Mouse (Mus musculus) MN1 (cell line): Measurements from ENCODE around the gene Snai1.

ENCODE experiments used
- DNase-seq: peaks from one replicate; pipeline ENCODE4 v3.0.0-alpha.2; 2016; ENCODE audit warnings: low spot score

The Snai1 gene

GRCm38 (mm10) chr2:167519606-167520252 is 18.3 kb upstream of the Snai1 start:
- no peak for DNase-seq

- peak; percentile 44 for DNase-seq
Measured at GRCm38 (mm10) chr2:167528278-167528677, 9.7 kb upstream of the Snai1 start.

- no peak for DNase-seq
Measured at GRCm38 (mm10) chr2:167529935-167530513, 8.0 kb upstream of the Snai1 start.

GRCm38 (mm10) chr2:167530536-167530935 is 7.5 kb upstream of the Snai1 start:
- no peak for DNase-seq

- DNase-seq = peak; percentile 60
Measured at GRCm38 (mm10) chr2:167532131-167532530, 5.9 kb upstream of the Snai1 start.

- no peak for DNase-seq
Measured at GRCm38 (mm10) chr2:167533880-167534279, 4.1 kb upstream of the Snai1 start.

- DNase-seq = no peak
Measured at GRCm38 (mm10) chr2:167536320-167536945, 1.6 kb upstream of the Snai1 start.

GRCm38 (mm10) chr2:167538671-167539306 is 794 bp downstream of the Snai1 start:
- no peak for DNase-seq

GRCm38 (mm10) chr2:167539536-167540476 is 1.8 kb downstream of the Snai1 start:
- DNase-seq = no peak

GRCm38 (mm10) chr2:167540477-167541110 is 2.6 kb downstream of the Snai1 start:
- no peak for DNase-seq

GRCm38 (mm10) chr2:167541324-167541723 is 3.3 kb downstream of the Snai1 start:
- no peak for DNase-seq

- DNase-seq = no peak
Measured at GRCm38 (mm10) chr2:167541761-167542160, 3.8 kb downstream of the Snai1 start.

- DNase-seq = no peak
Measured at GRCm38 (mm10) chr2:167542361-167542760, 4.4 kb downstream of the Snai1 start.

- peak; percentile 64 for DNase-seq
Measured at GRCm38 (mm10) chr2:167543121-167544003, 5.4 kb downstream of the Snai1 start.

- no peak for DNase-seq
Measured at GRCm38 (mm10) chr2:167544004-167544356, 6.0 kb downstream of the Snai1 start.

- DNase-seq = no peak
Measured at GRCm38 (mm10) chr2:167544456-167544855, 6.5 kb downstream of the Snai1 start.

GRCm38 (mm10) chr2:167546447-167547195 is 8.6 kb downstream of the Snai1 start:
- DNase-seq = no peak

GRCm38 (mm10) chr2:167547444-167547843 is 9.4 kb downstream of the Snai1 start:
- DNase-seq = no peak

GRCm38 (mm10) chr2:167548961-167549360 is 11.0 kb downstream of the Snai1 start:
- no peak for DNase-seq
